Mouse (Mus musculus) embryonic fibroblast, embryonic 13.5 days (primary cell): Measurements from ENCODE around the gene Nup107.

Source experiments
- CTCF ChIP-seq: IDR thresholded peaks from 2 replicates; pipeline ENCODE4 v1.5.1; 2011; ENCODE audit warnings: mild to moderate bottlenecking, control low read depth, low read length, moderate library complexity, borderline replicate concordance; ENCODE audit not compliant: insufficient read depth
- POLR2A ChIP-seq: IDR thresholded peaks from 2 replicates; pipeline ENCODE4 v1.6.1; 2011; ENCODE audit warnings: low read depth, mild to moderate bottlenecking, control low read depth, low read length, moderate library complexity

DNA sequence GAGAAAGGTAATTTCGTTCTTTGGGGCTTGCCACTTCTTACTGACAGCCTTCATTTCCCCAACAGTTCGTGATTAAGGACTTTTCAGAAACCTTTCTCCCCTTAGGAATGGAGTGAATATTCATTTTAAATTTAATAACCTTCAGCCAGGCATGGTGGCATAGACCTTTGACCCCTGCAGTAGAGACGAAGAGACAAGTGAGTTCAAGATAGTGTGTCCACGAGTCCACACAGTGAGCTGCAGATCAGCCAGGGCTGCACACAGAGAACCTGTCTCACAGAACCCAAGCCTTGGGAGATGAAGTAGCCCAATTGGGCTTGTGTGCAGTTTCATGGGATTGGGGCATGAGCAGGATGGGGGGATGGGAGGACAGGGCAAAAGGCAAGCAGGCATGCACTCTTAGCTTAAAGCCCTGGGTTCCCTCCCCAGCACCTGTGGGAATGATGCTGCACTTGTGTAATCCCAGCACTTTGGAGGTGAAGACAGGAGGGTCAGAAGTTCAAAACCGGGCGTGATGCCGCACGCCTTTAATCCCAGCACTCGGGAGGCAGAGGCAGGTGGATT, 80.2 kb downstream of the Nup107 start:
- TF ChIP-seq CTCF (no peak), POLR2A (no peak)
